Mouse (Mus musculus) liver, embryonic 14.5 days (tissue): Measurements from ENCODE around the gene Hist2h2aa1.

Experiments used
- CTCF ChIP-seq: IDR thresholded peaks from 2 replicates; pipeline ENCODE4 v1.5.1; 2016; ENCODE audit warnings: antibody characterized with exemption, low read depth, control low read depth
- EP300 ChIP-seq: IDR thresholded peaks from 2 replicates; pipeline ENCODE4 v1.6.1; 2016; ENCODE audit warnings: antibody characterized with exemption, low read depth

- TF ChIP-seq EP300, result no peak
- no peak for TF ChIP-seq CTCF
Observed at GRCm38 (mm10) chr3:96199731-96200130, 45.6 kb upstream of the Hist2h2aa1 start.
